Mouse (Mus musculus) myocyte (in vitro differentiated cells): ENCODE measurements around the gene Tmem132e.

Experiments
- CEBPB ChIP-seq: IDR thresholded peaks from 2 replicates; pipeline ENCODE4 v1.6.1; 2011; ENCODE audit warnings: mild to moderate bottlenecking, moderate library complexity; ENCODE audit not compliant: poor library complexity, insufficient read depth, severe bottlenecking
- E2F4 ChIP-seq: IDR thresholded peaks from one replicate; pipeline ENCODE4 v1.6.1; 2011; ENCODE audit warnings: mild to moderate bottlenecking, control low read depth, moderate library complexity; ENCODE audit not compliant: insufficient read depth
- MAX ChIP-seq: IDR thresholded peaks from one replicate; pipeline ENCODE4 v1.6.1; 2011; ENCODE audit warnings: low read depth, mild to moderate bottlenecking, control low read depth
- MYOD1 ChIP-seq, 3 experiments: IDR thresholded peaks; one replicate each; pipeline ENCODE4 v1.6.1; 2011; ENCODE audit warnings: control low read depth in 2 of 3, low read depth in 2 of 3, mild to moderate bottlenecking in 2 of 3, moderate library complexity in 1 of 3; ENCODE audit not compliant: insufficient read length in 2 of 3, control insufficient read depth in 1 of 3
- MYOG ChIP-seq, 3 experiments: IDR thresholded peaks; one replicate each; pipeline ENCODE4 v1.6.1; 2011; ENCODE audit warnings: control low read depth in 2 of 3, low read depth in 2 of 3, mild to moderate bottlenecking in 2 of 3; ENCODE audit not compliant: insufficient read length in 2 of 3, control insufficient read depth in 1 of 3, insufficient read depth in 1 of 3
- POLR2A ChIP-seq: IDR thresholded peaks from one replicate; pipeline ENCODE4 v1.6.1; 2011; ENCODE audit warnings: low read depth, mild to moderate bottlenecking, control low read depth, moderate library complexity; ENCODE audit not compliant: insufficient read length
- POLR2AphosphoS2 ChIP-seq: IDR thresholded peaks from one replicate; pipeline ENCODE4 v1.6.1; 2011; ENCODE audit warnings: low read depth, control low read depth; ENCODE audit not compliant: insufficient read length
- REST ChIP-seq: IDR thresholded peaks from one replicate; pipeline ENCODE4 v1.6.1; 2011; ENCODE audit warnings: mild to moderate bottlenecking, control low read depth, moderate library complexity; ENCODE audit not compliant: insufficient read depth, insufficient read length
- TCF12 ChIP-seq: IDR thresholded peaks from one replicate; pipeline ENCODE4 v1.6.1; 2011; ENCODE audit warnings: mild to moderate bottlenecking, control low read depth; ENCODE audit not compliant: poor library complexity, insufficient read depth, severe bottlenecking
- USF1 ChIP-seq: IDR thresholded peaks from one replicate; pipeline ENCODE4 v1.6.1; 2011; ENCODE audit warnings: low read depth, mild to moderate bottlenecking, control low read depth, moderate library complexity

- TF ChIP-seq POLR2A (no peak), TCF12 (no peak), USF1 (no peak), MYOG (IDR thresholded peaks at IDR 0.05; ENCODE audit: control insufficient read depth in 1 of 3, insufficient read depth in 1 of 3, insufficient read length in 2 of 3, low read depth in 2 of 3) (no peak), E2F4 (no peak), CEBPB (no peak), POLR2AphosphoS2 (no peak), MYOD1 (IDR thresholded peaks at IDR 0.05; ENCODE audit: control insufficient read depth in 1 of 3, insufficient read length in 2 of 3, low read depth in 2 of 3) (no peak), REST (no peak), MAX (no peak)
These were observed 3.6 kb downstream of the Tmem132e start for GRCm38 (mm10) chr11:82392341-82392740.
